Mouse (Mus musculus) Muller cell, postnatal 12 days (primary cell): ENCODE results near the gene Eml2.

Experiments used
- DNase-seq: peaks from one replicate; pipeline ENCODE4 v3.0.0-alpha.2; 2015; ENCODE audit errors: inconsistent ontology term

The Eml2 gene

DNA sequence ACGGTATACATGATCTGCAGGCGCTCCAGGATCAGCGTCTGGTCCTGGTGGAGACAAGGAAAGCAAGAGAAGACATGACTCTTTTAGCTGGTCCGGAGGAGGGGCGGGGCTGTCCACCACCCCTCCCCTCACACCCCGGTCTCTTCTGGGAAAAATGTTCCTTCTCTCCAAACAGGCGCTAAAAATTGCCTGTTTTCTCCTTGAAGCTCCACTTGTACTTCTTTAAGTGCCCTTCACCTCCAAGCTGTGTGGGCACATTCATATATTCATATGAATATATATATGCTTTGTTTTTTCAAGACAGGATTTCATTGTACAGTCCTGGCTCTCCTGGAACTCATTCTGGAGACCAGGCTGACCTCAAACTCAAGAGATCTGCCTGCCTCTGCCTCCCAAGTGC lies 13.3 kb upstream of the Eml2 start:
- DNase-seq, result no peak

DNA sequence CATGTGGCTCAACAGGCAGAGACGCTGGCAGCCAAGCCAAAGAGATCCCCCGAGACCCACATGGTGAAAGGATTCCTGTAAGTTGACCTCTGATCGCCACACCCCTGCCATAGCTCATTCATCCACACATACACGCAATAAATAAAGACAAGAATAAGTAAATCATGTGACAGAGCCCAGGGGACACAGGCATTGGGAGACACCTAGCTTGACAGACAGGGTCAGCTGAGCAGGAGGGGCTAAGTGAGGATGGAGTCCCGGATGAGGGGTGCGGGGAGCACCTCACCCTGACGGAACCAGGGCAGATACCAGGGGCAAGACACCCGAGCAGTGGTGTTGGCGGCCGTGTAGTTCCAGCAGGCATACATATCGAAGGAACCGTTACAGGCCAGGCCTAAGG lies 12.5 kb upstream of the Eml2 start:
- DNase-seq, result no peak

DNA sequence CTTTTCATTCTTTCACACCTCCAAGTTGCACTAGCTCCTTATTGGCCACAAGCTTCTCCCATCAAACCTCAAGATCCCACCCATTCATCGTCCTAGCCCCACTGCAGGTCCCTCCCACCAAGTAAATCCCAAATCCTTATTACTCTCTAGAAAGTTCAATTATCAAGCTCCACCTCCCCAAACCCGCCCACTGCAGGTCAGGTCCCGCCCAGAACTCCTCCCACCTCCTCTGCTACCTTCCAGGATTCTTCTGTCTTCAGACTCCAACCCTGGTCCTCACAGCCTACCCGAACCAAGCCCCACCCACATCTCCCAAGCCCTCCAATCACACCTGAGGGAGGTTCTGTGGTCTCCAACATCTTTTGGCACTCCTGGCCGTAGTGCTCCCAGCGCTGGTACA lies 12.0 kb upstream of the Eml2 start:
- DNase-seq, result peak; percentile 12

DNA sequence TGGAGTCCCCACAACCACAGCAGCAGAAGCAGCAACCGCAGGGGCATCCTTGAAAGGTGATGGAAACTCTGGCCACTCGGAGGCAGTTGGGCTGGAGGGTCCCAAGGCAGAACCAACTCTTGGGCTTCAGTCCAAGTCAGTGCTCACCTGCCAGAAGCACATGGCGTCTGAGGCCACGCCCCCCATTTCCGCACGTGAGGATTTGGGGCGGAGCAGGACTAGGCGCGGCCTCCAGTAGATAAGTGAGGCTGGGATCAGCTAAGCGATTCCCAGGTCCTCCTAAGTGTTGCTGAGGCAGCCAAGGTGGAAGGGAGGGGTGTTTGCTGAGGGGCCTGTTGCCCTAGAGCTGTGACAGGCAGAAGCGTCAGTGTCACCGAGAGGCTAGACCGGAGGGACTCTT lies 11.2 kb upstream of the Eml2 start:
- DNase-seq, result no peak

DNA sequence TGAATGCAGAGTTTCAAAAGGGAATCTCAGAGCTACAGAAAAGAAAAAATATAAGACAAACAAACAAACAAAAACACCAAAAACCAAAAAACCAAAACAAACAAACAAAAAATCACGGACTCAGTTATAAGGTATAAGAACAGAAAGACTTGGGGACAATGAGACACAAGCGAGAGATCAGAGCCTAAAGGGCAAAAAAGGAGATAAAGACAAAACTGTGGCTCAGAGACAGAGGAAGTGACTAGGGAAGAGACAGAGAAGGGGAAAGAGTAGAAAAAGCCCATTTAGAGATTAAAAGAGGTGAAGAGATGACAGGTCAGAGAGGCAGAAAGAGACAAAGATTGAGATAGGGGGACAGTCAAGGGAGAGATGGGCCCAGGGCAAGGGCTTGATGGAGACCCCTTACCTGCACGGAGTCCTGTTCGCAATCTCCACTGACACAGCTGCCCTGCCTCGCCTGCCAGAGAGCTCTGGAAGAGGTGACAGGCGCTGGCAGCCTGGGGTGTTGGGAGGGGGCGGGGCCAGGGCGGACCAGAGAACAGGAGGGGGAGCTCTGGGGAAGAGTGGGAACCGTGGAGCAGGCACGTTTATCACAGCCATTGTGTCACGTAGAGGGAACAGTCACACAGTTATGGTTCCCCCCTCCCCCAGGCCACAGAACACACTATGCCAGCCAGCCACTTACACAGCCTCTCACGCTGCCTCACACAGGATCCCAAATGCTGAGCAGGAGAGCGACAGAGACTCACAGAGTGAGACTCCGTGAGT lies 10.4 kb upstream of the Eml2 start, which contains the start of gene Gipr:
Gene Gipr, minus strand, starts transcription at position 472 of the 768 bp plus-strand sequence.
- DNase-seq, result peak; percentile 55

DNA sequence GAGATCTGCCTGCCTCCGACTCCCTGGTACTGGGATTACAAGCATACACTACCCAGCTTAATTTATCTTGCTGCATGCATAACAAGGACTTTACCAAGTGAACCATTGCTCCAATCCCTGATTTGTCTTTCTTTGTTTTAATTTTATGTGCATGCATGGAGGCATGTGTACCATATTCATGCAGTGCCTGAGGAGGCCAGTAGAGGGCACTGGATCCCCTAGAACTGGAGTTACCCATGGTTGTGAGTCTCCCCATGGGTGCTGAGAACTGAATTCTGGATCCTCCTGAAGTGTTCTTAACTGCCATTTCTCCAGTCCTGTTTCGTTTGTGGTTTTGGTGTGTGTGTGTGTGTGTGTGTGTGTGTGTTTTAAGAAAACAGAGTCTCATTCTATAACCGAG lies 9.2 kb upstream of the Eml2 start:
- no peak for DNase-seq

DNA sequence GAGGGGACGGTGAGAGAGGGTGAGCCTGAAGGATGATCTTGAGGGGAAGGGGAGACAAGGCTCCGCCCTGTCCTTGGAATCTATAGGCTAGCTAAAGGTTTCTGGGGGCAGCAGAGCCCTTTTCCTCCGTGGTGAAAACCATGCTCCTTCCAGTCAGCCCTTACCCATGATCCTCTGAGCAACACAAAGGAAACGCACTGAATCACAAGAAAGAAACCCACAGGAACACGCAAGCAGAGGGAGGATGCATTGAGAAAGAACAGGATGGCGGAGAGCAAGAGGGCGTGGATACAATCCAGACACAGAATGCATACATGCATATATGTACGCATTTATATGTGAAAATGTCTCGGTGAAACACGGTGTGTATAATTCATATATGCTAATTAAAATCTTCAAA lies 6.7 kb upstream of the Eml2 start:
- no peak for DNase-seq

DNA sequence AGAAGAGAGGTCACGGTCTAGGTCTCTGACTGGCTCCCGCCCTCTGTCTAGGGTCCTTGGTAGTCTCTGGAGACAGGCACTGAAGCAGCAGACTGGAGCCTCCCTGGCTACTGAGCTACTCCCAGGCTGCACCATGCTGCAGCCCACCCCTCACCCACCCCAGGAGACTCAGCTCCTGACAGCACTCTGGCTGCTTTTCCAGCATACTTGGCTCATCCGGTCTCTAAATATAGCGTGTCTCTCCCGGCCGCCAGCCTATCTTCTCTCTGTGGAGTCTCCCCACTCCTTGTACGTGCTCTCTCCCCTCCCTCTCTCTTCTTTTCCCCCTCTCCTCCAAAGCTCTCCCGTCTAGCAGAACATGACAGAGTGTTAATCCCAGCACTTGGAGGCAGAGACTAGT lies 6.1 kb upstream of the Eml2 start:
- no peak for DNase-seq

DNA sequence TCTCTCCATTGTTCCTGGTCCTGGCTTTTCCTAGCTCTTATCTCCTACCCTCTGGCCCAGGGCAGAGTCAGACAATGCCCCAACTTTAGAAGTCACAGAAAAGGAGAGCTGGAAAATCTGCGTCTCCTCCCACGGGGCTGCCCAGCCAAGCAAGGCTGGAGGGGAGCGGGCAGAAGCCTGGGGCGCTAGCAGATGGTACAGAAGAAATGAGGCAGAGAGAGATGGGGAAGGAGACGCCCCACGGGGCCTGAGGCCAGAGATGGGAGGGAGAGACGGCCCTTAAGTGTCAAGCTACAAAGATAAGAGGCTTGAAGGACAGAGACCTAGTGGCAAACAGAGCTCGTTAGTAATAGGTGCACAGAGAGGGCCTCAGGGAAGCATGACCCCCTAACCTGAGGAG lies 4.4 kb upstream of the Eml2 start:
- DNase-seq, result no peak

DNA sequence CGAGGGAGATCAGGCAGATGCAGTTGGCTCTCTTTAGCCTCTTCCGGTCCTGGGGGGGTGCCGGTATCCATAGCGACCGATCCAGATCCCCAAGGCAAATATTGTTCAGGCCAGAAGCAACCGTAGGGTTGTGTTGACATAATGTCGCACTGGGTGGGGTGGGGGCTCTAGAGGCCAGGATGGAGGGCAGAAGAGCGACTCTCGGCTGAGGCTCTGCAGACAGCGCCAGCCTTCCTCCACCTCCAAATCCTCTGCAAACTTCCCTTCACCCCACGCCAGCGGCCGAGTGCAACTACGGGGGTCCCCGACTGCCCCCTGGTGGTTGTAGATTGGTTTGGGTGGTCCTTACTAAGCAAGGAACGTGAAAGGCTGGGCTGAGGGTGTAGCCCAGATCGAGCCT lies 3.3 kb upstream of the Eml2 start:
- peak; percentile 74 for DNase-seq

DNA sequence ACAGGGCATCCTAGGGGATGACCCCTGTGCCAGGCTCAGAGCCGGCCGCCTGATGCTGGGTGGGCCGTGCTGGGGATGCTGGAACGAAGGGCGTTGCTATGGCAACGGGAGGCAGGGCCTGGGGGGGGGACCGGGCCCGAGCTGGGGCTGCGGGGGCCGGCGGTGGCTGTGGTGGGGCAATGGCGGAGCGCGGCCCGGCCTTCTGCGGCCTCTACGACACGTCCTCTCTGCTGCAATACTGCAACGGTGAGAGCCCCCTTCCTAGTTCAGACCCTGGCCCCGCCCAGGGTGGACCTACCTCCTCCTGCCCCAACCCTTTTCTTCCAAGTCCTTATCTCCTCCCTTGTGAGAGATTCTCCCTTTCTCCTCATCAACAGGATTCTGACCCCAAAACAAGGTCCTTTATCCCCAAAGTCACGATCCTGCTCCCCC lies 311 bp downstream of the Eml2 start:
- DNase-seq, result no peak

DNA sequence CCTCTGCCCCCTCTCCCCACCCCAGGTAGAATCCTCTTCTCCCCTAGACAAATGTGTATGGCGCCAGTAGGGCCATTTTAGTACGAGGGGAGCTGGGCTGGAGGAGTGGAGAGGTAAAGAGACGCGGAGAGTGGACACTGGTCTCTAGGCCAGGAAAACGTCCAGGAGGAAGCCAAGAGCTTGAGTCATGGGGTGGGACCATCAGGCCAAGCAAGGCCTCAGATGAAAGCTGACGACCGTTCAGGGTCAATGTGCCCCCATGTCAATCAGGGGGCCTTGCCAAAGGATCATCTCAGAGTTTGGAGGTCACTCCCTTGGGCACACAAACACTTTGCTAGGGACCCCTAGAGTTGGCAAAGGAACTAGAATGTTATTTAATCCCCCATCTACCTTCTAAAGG lies 995 bp downstream of the Eml2 start:
- no peak for DNase-seq

DNA sequence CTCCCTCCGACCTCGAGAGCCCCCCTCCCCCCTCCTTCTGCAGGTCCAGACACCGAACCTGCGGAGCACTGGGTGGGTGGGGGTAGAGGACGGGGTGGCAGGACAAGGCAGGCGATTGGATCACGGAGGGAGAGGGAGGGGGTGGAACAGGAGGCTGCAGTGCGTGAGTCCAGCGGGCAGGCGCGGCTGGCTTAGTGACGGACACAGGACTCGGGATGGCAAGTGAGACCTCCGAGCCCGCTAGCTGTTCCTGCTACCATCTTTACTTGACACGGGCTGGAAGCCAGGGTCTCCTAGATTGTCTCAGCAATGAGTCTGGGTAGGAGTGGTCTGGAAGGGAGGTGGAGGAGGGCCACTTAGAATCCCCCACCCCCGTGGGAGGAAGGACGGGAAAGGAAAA lies 1.8 kb downstream of the Eml2 start:
- no peak for DNase-seq

DNA sequence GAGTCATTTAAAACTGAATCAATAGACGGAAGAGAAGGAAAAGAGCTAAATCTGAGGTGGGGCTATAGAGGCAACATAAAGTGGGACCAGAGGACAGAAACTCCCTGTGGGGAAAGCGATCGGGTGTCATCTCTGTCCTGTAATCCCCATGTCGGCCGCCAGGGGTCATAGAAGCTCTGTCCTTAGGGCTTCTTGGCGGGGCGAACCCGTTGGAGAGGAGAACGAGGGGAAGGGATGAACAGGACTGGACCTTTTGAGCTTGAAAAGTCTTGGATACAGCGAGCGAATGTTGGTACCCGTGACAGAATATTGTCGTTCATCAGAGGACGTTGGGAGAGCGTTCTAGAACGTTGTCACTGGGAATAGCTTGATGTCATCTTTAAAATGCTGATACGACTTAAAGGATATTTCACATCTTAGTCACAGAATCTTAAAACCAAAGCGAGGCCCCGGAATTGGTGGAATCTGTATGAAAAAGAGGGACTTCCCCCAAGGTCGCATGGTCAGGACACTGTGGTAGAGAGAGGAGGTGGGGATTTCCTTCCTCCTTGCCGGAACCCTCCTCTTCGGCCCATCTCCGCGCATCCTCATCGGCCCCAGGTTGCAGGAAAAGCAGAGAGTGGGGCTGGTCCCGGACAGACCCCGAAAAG lies 2.3 kb downstream of the Eml2 start:
- peak; percentile 57 for DNase-seq

DNA sequence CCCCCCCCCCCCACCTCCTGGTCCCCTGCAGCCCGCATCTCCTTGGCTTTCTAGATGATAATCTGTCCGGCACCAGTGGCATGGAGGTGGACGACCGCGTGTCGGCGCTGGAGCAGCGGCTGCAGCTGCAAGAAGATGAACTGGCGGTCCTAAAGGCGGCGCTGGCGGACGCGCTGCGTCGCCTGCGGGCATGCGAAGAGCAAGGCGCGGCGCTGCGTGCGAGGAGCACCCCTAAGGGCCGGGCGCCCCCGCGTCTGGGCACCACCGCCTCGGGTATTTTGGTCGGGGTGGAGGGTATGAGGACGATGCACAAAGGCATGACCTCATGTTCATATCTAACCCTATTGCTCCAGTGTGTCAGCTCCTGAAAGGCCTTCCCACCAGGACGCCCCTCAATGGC lies 3.0 kb downstream of the Eml2 start:
- peak; percentile 49 for DNase-seq

DNA sequence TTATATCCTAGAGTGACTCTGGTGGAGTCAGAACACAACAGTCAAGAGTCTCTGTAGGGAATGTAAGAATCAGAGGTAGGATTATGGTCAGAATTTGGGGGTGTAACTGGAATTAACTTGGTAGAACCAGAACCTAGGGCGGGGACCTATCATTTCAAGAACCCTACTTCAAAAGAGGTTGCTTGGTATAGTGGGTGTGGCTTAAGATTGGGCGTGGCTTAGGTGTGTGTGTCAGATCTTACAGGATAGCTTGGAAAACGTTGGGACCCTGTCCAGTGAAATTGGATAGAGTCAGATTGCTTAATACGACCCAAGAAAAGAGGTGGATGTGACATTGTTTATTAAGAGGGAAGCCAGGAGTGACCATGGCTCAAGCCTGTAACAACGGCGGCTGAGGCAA lies 3.7 kb downstream of the Eml2 start:
- DNase-seq, result no peak

DNA sequence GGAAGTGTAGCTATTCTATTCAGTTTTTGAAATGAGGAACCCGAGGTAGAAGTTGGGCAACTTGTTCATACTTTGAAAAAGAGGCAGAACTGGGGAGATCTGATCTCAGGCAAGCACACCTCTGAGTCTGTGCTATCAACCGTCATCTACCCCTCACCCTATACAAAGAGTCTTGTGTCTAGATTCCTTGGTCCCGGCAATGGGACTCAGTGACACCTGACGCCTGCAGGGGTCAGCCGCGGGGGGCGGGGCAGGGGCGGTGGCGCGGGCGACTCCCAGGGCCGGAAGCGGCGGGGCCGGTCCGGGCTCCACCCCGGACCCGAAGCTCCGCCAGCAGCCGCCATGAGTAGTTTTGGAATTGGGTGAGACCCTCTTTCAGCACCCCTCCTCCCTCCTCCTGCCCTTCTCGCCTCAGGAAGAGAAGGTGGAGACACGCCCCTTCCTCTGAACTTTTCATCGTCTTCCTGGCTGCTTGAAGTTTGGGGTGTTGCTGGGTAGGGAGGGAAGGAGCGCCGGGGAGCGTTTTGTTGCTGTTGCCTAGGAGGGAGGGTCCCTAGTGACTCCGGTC lies 4.7 kb downstream of the Eml2 start:
- peak; percentile 64 for DNase-seq

DNA sequence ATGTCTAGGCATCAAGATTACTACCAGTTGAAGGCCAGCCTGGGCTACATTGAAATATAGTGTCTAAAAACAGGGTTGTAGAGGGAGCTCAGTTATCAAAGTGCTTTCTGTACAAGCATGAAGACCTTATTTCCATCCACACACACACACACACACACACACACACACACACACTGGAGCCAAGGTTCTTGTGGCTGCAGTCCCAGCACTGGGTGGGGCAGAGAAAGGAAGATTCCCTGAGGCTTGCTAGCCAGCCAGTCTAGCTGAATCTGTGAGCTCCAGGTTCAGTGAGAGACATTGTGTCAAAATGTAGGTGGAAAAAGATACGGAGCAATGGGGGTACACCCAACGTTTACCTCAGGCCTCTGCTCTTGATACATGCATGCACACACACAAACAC lies 8.0 kb downstream of the Eml2 start:
- no peak for DNase-seq

DNA sequence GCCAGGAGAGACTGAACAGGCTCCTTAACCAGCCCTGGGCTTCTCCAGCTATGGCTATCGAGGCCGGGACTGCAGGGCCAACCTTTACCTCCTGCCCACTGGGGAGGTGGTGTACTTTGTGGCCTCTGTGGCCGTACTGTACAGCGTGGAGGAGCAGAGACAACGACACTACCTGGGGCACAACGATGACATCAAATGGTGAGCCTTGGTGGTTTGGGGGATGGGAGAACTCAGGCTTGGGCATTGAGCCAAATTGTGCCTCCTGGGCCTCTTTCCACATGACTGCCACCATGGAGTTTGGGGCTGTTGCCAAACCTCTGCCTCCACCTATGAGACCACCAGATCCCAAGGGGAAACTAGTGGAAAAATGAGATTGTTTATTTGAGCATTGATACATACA lies 8.5 kb downstream of the Eml2 start:
- no peak for DNase-seq

DNA sequence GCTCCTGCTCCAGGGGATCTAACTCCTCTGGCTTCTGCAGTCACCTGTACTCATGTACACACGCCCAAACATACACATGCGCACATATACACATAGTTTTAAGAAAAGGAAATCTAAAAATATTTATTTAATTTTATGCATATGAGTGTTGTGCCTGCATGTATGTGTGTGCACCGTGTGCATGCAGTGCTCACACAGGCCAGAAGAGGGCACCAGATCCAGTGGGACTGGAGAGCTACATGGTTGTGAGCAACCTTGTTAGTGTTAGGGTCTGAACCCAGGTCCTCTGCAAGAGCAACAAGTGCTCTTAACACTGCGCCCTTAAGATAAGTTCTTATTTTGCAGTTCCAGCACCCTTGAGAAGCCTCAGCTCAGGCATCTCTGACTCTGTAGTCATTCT lies 18.5 kb downstream of the Eml2 start:
- DNase-seq, result no peak

DNA sequence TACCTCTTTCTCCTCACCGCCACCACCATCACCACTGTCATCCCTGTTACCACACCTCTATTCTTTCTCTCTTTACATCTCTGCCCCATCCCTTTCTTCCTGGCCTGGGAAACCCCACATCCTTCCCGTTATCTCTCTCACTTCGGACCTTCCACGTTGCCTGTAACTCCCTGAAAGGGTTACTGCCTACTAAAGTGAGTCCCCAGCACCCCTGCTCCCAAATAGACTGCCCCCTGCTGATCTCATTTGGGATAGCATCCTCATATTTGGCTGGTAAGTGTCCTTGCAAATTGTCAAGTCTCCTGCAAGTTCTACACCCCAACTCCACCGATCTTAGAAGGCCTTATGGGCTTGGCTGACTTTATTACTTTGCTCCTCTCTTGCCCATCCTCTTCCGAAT lies 20.5 kb downstream of the Eml2 start:
- no peak for DNase-seq

DNA sequence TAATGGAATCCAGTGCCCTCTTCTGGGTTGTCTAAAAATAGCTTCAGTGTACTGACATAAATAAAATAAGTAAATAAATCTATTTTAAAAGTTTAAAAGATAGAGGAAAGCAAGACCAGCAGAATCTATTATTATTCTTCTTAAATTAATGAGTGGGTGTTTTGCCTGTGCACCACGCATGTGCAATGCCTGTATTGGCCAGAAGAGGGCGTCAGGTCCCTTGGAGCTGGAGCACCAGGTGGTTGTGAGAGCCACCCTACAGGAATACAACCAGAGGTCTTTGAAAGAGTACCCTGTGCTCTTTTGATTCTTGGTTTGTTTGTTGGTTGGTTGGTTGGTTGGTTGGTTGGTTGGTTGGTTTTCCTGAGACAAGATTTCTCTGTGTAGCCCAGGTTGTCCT lies 21.8 kb downstream of the Eml2 start:
- no peak for DNase-seq

DNA sequence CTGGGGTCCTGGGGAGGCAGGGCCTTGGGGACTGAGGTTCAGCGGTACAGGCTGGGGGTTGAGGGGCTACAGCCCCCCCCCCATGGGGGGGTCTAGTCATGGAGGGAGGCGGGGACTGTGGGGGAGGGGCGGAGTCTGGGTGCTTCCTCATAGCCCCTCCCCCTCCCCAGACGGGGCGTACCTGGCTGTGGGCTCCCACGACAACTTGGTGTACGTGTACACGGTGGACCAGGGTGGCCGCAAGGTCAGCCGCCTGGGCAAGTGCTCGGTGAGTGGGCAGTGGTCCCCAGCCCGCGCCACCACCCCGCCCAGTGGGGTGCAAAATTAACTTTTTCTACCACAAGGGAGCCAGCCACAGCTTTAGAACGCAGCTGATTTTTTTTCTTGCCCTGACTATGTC lies 25.4 kb downstream of the Eml2 start:
- DNase-seq, result no peak
